Mouse (Mus musculus) liver, adult 2 months (tissue): ENCODE measurements around the gene Evx1. TPM values are rescaled to one million over a fixed set of nuclear protein-coding genes. Genes with fewer than 3 reads are reported as not detected.

Experiments used
- DNase-seq: peaks from one replicate; pipeline ENCODE4 v3.0.0-alpha.2; 2011; ENCODE audit warnings: low read depth, low spot score; ENCODE audit errors: extremely low read depth
- H3K27ac ChIP-seq: fragments of 200-500 bp; replicated peaks from 2 replicates; pipeline ENCODE4 v1.5.1; 2012; ENCODE audit warnings: low read depth, mild to moderate bottlenecking, control low read depth, inconsistent platforms, low read length; ENCODE audit not compliant: insufficient read depth
- H3K27me3 ChIP-seq: fragments of 200-500 bp; 2 replicates; pipeline ENCODE4 v1.6.1; 2012; ENCODE audit warnings: mild to moderate bottlenecking, moderate library complexity, low read length, inconsistent platforms; ENCODE audit not compliant: control insufficient read depth, insufficient read depth
- H3K36me3 ChIP-seq: fragments of 200-500 bp; 2 replicates; pipeline ENCODE4 v1.6.1; 2012; ENCODE audit warnings: low read length, inconsistent platforms; ENCODE audit not compliant: control insufficient read depth, insufficient read depth
- H3K4me1 ChIP-seq: fragments of 200-500 bp; 2 replicates; pipeline ENCODE4 v1.6.1; 2011; ENCODE audit warnings: low read length; ENCODE audit not compliant: control insufficient read depth, insufficient read depth
- H3K4me3 ChIP-seq: fragments of 200-500 bp; 2 replicates; pipeline ENCODE4 v1.5.1; 2011; ENCODE audit warnings: low read depth, mild to moderate bottlenecking, control low read depth, low read length, moderate library complexity; ENCODE audit not compliant: insufficient read depth
- H3K79me2 ChIP-seq: fragments of 200-500 bp; 2 replicates; pipeline ENCODE4 v1.6.1; 2012; ENCODE audit warnings: inconsistent platforms, mild to moderate bottlenecking, low read length, moderate library complexity; ENCODE audit not compliant: control insufficient read depth, insufficient read depth
- H3K9ac ChIP-seq: fragments of 200-500 bp; 2 replicates; pipeline ENCODE4 v1.6.1; 2012; ENCODE audit warnings: low read depth, mild to moderate bottlenecking, control low read depth, inconsistent platforms, low read length
- CTCF ChIP-seq: fragments of 200-500 bp; IDR thresholded peaks from 2 replicates; pipeline ENCODE4 v1.5.1; 2011; ENCODE audit warnings: low read depth, low read length, control low read depth
- POLR2A ChIP-seq: fragments of 200-500 bp; IDR thresholded peaks from 2 replicates; pipeline ENCODE4 v1.6.1; 2011; ENCODE audit warnings: low read length, control low read depth; ENCODE audit not compliant: insufficient read depth; ENCODE audit errors: extremely low read depth
- WGBS: fragments of 180-500 bp; shearing (Covaris S2); methylation state at CpG from one replicate; pipeline ENCODE4 v1.1.7; 2018; 5-methylcytosine and 5-hydroxymethylcytosine counted together
- polyA plus RNA-seq: library from polyadenylated mRNA; depleted of rRNA; stranded (reverse); fragments of >200 nt; gene quantifications from 2 replicates; pipeline ENCODE4 v1.2.3, GENCODE M21; 2012; rRNA removed
- total RNA-seq: library from RNA; depleted of rRNA; stranded (reverse); fragments of >200 nt; gene quantifications from 2 replicates; pipeline ENCODE4 v1.2.3, GENCODE M21; 2014; rRNA removed

Evx1 gene
- total RNA-seq = not detected in 2 replicates
- polyA plus RNA-seq = not detected in 2 replicates

GRCm38 (mm10) chr6:52313391-52314303, at the start of gene Evx1:
Gene Evx1, plus strand, starts transcription at chr6:52313498.
- H3K79me2 ChIP-seq = no peaks in the 10 kb centered on the region

GRCm38 (mm10) chr6:52264106-52264790, 49.0 kb upstream of the Evx1 start:
- no peak for DNase-seq
- Histone ChIP-seq H3K4me1 (0 out of 2 replicates have a peak, but pooled peaks cover 2% of the 10 kb centered on the region), H3K27me3 (peaks cover 47% of the 10 kb centered on the region), H3K27ac (no peak overlapping the region), H3K79me2 (no peaks in the 10 kb centered on the region), H3K4me3 (no peak overlapping the region), H3K36me3 (no peaks in the 10 kb centered on the region), H3K9ac (no peak overlapping the region)
- no peak for TF ChIP-seq POLR2A
- TF ChIP-seq CTCF = no peak
- 12% methylated on average over 5 of the region's 5 CpGs for WGBS

More at GRCm38 (mm10) chr6:52313391-52314303, at the start of gene Evx1:
- TF ChIP-seq CTCF (no peak), POLR2A (no peak)
- DNase-seq = no peak
- Histone ChIP-seq H3K4me1 (peaks cover 2% of the 10 kb centered on the region; the same call in 1 of the 2 replicates), H3K27me3 (peaks cover 63% of the 10 kb centered on the region), H3K27ac (no peak within 1 kb of the TSS), H3K9ac (no peak within 1 kb of the TSS), H3K36me3 (no peaks in the 10 kb centered on the region), H3K4me3 (no peak within 1 kb of the TSS)
- 3% methylated on average over 59 of the region's 59 CpGs for WGBS

DNA sequence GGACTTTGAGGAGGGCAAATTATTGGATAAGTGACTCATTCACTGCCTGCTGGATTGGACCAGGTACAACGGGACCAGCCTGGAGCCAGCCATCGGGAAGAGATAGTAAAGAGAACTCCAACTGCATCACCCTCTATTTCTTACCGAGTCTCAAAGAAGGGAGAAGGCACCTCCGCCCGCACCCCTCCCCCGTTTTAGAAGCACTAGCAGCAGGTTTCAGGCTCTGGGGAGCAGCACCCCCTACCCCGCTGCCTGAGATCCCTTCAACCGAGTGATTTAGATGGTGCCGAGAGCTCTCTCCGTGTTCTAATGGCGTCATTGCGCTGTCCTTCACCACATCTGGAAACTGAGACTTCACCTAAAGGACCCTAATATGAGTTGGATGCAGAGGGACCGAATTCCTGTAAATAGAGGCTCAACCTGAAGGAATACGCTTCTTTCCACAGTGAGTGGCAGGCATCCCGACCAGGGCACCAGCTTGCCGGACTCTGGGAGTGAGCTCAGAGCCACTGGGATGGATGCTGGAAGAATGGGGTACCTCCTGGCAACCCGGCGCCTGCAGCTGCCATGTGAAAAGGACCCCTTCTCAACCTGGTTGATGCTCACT, 47.9 kb upstream of the Evx1 start:
- 6% methylated on average over 18 of the region's 18 CpGs for WGBS
- no peaks in the 10 kb centered on the region for H3K36me3 ChIP-seq
- no peaks in the 10 kb centered on the region for H3K79me2 ChIP-seq
- 0 out of 2 replicates have a peak, but pooled peaks cover 2% of the 10 kb centered on the region for H3K4me1 ChIP-seq
- H3K27ac ChIP-seq = no peak overlapping the region
- H3K4me3 ChIP-seq = no peak overlapping the region
- H3K9ac ChIP-seq = no peak overlapping the region
- no peak for DNase-seq
- peaks cover 47% of the 10 kb centered on the region for H3K27me3 ChIP-seq
- no peak for TF ChIP-seq POLR2A
- TF ChIP-seq CTCF = no peak

- no peaks in the 10 kb centered on the region for H3K36me3 ChIP-seq
- WGBS = 6% methylated on average over 19 of the region's 19 CpGs
- H3K79me2 ChIP-seq = no peaks in the 10 kb centered on the region
- H3K4me3 ChIP-seq = no peak overlapping the region
- no peak overlapping the region for H3K9ac ChIP-seq
- 0 out of 2 replicates have a peak, but pooled peaks cover 6% of the 10 kb centered on the region for H3K4me1 ChIP-seq
- TF ChIP-seq POLR2A (no peak), CTCF (no peak)
- DNase-seq = no peak
- H3K27ac ChIP-seq = no peak overlapping the region
- H3K27me3 ChIP-seq = peaks cover 47% of the 10 kb centered on the region
Observed at GRCm38 (mm10) chr6:52265913-52266665, 47.2 kb upstream of the Evx1 start.

- H3K27ac ChIP-seq = no peak overlapping the region
- peaks cover 44% of the 10 kb centered on the region for H3K27me3 ChIP-seq
- H3K9ac ChIP-seq = no peak overlapping the region
- H3K79me2 ChIP-seq = no peaks in the 10 kb centered on the region
- no peak overlapping the region for H3K4me3 ChIP-seq
- 0 out of 2 replicates have a peak, but pooled peaks cover 4% of the 10 kb centered on the region for H3K4me1 ChIP-seq
- 8% methylated on average over 9 of the region's 9 CpGs for WGBS
- no peak for DNase-seq
- no peak for TF ChIP-seq CTCF
- no peaks in the 10 kb centered on the region for H3K36me3 ChIP-seq
Observed at GRCm38 (mm10) chr6:52266666-52266985, 46.7 kb upstream of the Evx1 start.
